Mouse (Mus musculus): Measurements from ENCODE around the gene Cadm1.

Gene Cadm1

GRCm38 (mm10) chr9:47802527-47802926, 272.6 kb downstream of the Cadm1 start:
- no peak for DNase-seq (ENCODE audit: low read depth)

- DNase-seq (ENCODE audit: low read depth), result no peak
Observed at GRCm38 (mm10) chr9:47803531-47804105, 273.6 kb downstream of the Cadm1 start.

GRCm38 (mm10) chr9:47805658-47806057, 275.7 kb downstream of the Cadm1 start:
- DNase-seq (ENCODE audit: low read depth), result no peak

- DNase-seq (ENCODE audit: low read depth), result no peak
Observed at GRCm38 (mm10) chr9:47825668-47826067, 295.7 kb downstream of the Cadm1 start.

- no peak for DNase-seq (ENCODE audit: low read depth)
Observed at GRCm38 (mm10) chr9:47828762-47829161, 298.8 kb downstream of the Cadm1 start.

GRCm38 (mm10) chr9:47829204-47829603, 299.2 kb downstream of the Cadm1 start:
- DNase-seq (ENCODE audit: low read depth), result no peak

GRCm38 (mm10) chr9:47829846-47830245, 299.9 kb downstream of the Cadm1 start:
- no peak for DNase-seq (ENCODE audit: low read depth)

- no peak for DNase-seq (ENCODE audit: low read depth)
Observed at GRCm38 (mm10) chr9:47831412-47831811, 301.4 kb downstream of the Cadm1 start.

GRCm38 (mm10) chr9:47838170-47838569, 308.2 kb downstream of the Cadm1 start:
- DNase-seq (ENCODE audit: low read depth), result no peak

GRCm38 (mm10) chr9:47838890-47839691, 309.1 kb downstream of the Cadm1 start:
- DNase-seq (ENCODE audit: low read depth), result no peak

GRCm38 (mm10) chr9:47839692-47840025, 309.7 kb downstream of the Cadm1 start:
- no peak for DNase-seq (ENCODE audit: low read depth)

- DNase-seq (ENCODE audit: low read depth), result no peak
Observed at GRCm38 (mm10) chr9:47843328-47843727, 313.4 kb downstream of the Cadm1 start.

- DNase-seq (ENCODE audit: low read depth), result no peak
Observed at GRCm38 (mm10) chr9:47846275-47846674, 316.3 kb downstream of the Cadm1 start.

- DNase-seq (ENCODE audit: low read depth), result no peak
Observed at GRCm38 (mm10) chr9:47846926-47847325, 317.0 kb downstream of the Cadm1 start.

GRCm38 (mm10) chr9:47847797-47848196, 317.8 kb downstream of the Cadm1 start:
- DNase-seq (ENCODE audit: low read depth), result no peak

- no peak for DNase-seq (ENCODE audit: low read depth)
Observed at GRCm38 (mm10) chr9:47848745-47849144, 318.8 kb downstream of the Cadm1 start.

- peak; percentile 9 for DNase-seq (ENCODE audit: low read depth)
Observed at GRCm38 (mm10) chr9:47856311-47856710, 326.3 kb downstream of the Cadm1 start.

GRCm38 (mm10) chr9:47857235-47857634, 327.3 kb downstream of the Cadm1 start:
- no peak for DNase-seq (ENCODE audit: low read depth)

- no peak for DNase-seq (ENCODE audit: low read depth)
Observed at GRCm38 (mm10) chr9:47858134-47858533, 328.2 kb downstream of the Cadm1 start.

GRCm38 (mm10) chr9:47858778-47859395, 328.9 kb downstream of the Cadm1 start:
- no peak for DNase-seq (ENCODE audit: low read depth)

GRCm38 (mm10) chr9:47860994-47861393, 331.0 kb downstream of the Cadm1 start:
- DNase-seq (ENCODE audit: low read depth), result no peak

GRCm38 (mm10) chr9:47861783-47862182, 331.8 kb downstream of the Cadm1 start:
- no peak for DNase-seq (ENCODE audit: low read depth)

GRCm38 (mm10) chr9:47866001-47866400, 336.0 kb downstream of the Cadm1 start:
- no peak for DNase-seq (ENCODE audit: low read depth)
